Mouse (Mus musculus) hindbrain, embryonic 14.5 days (tissue): ENCODE data around the gene Mical2. TPM values are rescaled to one million over a fixed set of nuclear protein-coding genes. Genes with fewer than 3 reads are reported as not detected.

ENCODE experiments used
- ATAC-seq: fragments of 200-750 bp; cut with Nextera tagmentation; 2 replicates; pipeline ENCODE4 v1.8.0; 2017; ENCODE audit warnings: moderate number of reproducible peaks, mild to moderate bottlenecking, moderate TSS enrichment, moderate library complexity; ENCODE audit not compliant: low FRiP score
- DNase-seq: peaks from one replicate; pipeline ENCODE4 v3.0.0-alpha.2; 2015; ENCODE audit warnings: low spot score
- H3K27ac ChIP-seq: fragments of 300-500 bp; sonication (generic); 2 replicates; pipeline ENCODE4 v1.5.1; 2014; ENCODE audit warnings: mild to moderate bottlenecking, moderate library complexity
- H3K27me3 ChIP-seq: fragments of 300-500 bp; sonication (generic); 2 replicates; pipeline ENCODE4 v1.6.1; 2014; ENCODE audit warnings: mild to moderate bottlenecking, low read length, mixed read lengths; ENCODE audit not compliant: control insufficient read depth, insufficient read depth
- H3K36me3 ChIP-seq: fragments of 300-500 bp; sonication (generic); replicated peaks from 2 replicates; pipeline ENCODE4 v1.6.1; 2014; ENCODE audit not compliant: control insufficient read depth, insufficient read depth
- H3K4me1 ChIP-seq: fragments of 300-500 bp; sonication (generic); replicated peaks from 2 replicates; pipeline ENCODE4 v1.6.1; 2014; ENCODE audit warnings: antibody characterized with exemption, low read length, mixed read lengths; ENCODE audit not compliant: control insufficient read depth, insufficient read depth
- H3K4me2 ChIP-seq: fragments of 300-500 bp; sonication (generic); replicated peaks from 2 replicates; pipeline ENCODE4 v1.6.1; 2014; ENCODE audit warnings: mild to moderate bottlenecking, moderate library complexity
- H3K4me3 ChIP-seq: fragments of 300-500 bp; sonication (generic); replicated peaks from 2 replicates; pipeline ENCODE4 v1.5.1; 2014; ENCODE audit warnings: mild to moderate bottlenecking, low read length
- H3K9ac ChIP-seq: fragments of 300-500 bp; sonication (generic); 2 replicates; pipeline ENCODE4 v1.6.1; 2014
- H3K9me3 ChIP-seq: fragments of 300-500 bp; sonication (generic); 2 replicates; pipeline ENCODE4 v1.6.1; 2016; ENCODE audit warnings: low read length; ENCODE audit not compliant: control insufficient read depth
- WGBS: fragments of 180-500 bp; shearing (Covaris S2); extraction: QIAGEN DNeasy Blood & Tissue Kit; methylation state at CpG from one replicate; pipeline ENCODE4 v1.1.7; 2014; 5-methylcytosine and 5-hydroxymethylcytosine counted together
- polyA plus RNA-seq: library from polyadenylated mRNA; unstranded; fragments of >200 nt; fragmentation: Nextera tagmentation; extraction: Ambion mirVana; gene quantifications from 2 replicates; pipeline ENCODE4 v1.2.1, GENCODE M21; 2014

Gene Mical2
- polyA plus RNA-seq, 1 experiment from 2014 or later, result 4.0 TPM

GRCm38 (mm10) chr7:112310017-112310360 is 84.3 kb downstream of the Mical2 start:
- WGBS, result 89% methylated on average over 4 of the region's 4 CpGs
- H3K9ac ChIP-seq, result no peak overlapping the region
- H3K27me3 ChIP-seq, result no peaks in the 10 kb centered on the region
- no peak overlapping the region for H3K27ac ChIP-seq
- no peaks in the 10 kb centered on the region for H3K36me3 ChIP-seq
- no peak overlapping the region for H3K4me3 ChIP-seq
- DNase-seq (no peak), ATAC-seq (no peak)
- no peaks in the 10 kb centered on the region for H3K9me3 ChIP-seq
- H3K4me1 ChIP-seq, result peaks cover 14% of the 10 kb centered on the region
- H3K4me2 ChIP-seq, result no peak overlapping the region

GRCm38 (mm10) chr7:112313211-112313610 is 87.6 kb downstream of the Mical2 start:
- Histone ChIP-seq H3K4me1 (peaks cover 14% of the 10 kb centered on the region), H3K36me3 (no peaks in the 10 kb centered on the region), H3K9ac (no peak overlapping the region), H3K4me2 (no peak overlapping the region), H3K9me3 (no peaks in the 10 kb centered on the region), H3K27ac (peak overlapping the region; percentile 33), H3K4me3 (no peak overlapping the region), H3K27me3 (no peaks in the 10 kb centered on the region)
- 72% methylated on average over 5 of the region's 5 CpGs for WGBS
- DNase-seq (no peak), ATAC-seq (no peak)

- 23% methylated on average over 5 of the region's 5 CpGs for WGBS
- Histone ChIP-seq H3K27me3 (no peaks in the 10 kb centered on the region), H3K36me3 (no peaks in the 10 kb centered on the region), H3K4me3 (no peak overlapping the region), H3K4me1 (peaks cover 14% of the 10 kb centered on the region), H3K9me3 (no peaks in the 10 kb centered on the region), H3K4me2 (no peak overlapping the region), H3K27ac (peak overlapping the region; percentile 33; the same call in 1 of the 2 replicates), H3K9ac (no peak overlapping the region)
- ATAC-seq (0 out of 2 replicates have a peak, but pooled peaks have one; percentile 43), DNase-seq (peak; percentile 39)
Measured at GRCm38 (mm10) chr7:112313670-112314069, 88.0 kb downstream of the Mical2 start.

- Histone ChIP-seq H3K9ac (no peak overlapping the region), H3K27ac (no peak overlapping the region), H3K36me3 (no peaks in the 10 kb centered on the region), H3K4me1 (peaks cover 14% of the 10 kb centered on the region), H3K9me3 (no peaks in the 10 kb centered on the region), H3K4me3 (no peak overlapping the region), H3K4me2 (no peak overlapping the region), H3K27me3 (no peaks in the 10 kb centered on the region)
- no peak for DNase-seq
- no peak for ATAC-seq
- WGBS, result 69% methylated on average over 1 of the region's 1 CpGs
Measured at GRCm38 (mm10) chr7:112316239-112316638, 90.6 kb downstream of the Mical2 start.

GRCm38 (mm10) chr7:112317491-112317890 is 91.8 kb downstream of the Mical2 start:
- no peak for DNase-seq
- ATAC-seq, result no peak
- no peaks in the 10 kb centered on the region for H3K9me3 ChIP-seq
- H3K4me2 ChIP-seq, result no peak overlapping the region
- H3K4me3 ChIP-seq, result no peak overlapping the region
- H3K27ac ChIP-seq, result no peak overlapping the region
- H3K9ac ChIP-seq, result no peak overlapping the region
- no peaks in the 10 kb centered on the region for H3K27me3 ChIP-seq
- 53% methylated on average over 5 of the region's 5 CpGs for WGBS
- H3K36me3 ChIP-seq, result no peaks in the 10 kb centered on the region
- peaks cover 14% of the 10 kb centered on the region for H3K4me1 ChIP-seq

- Histone ChIP-seq H3K4me2 (no peak overlapping the region), H3K9me3 (no peaks in the 10 kb centered on the region), H3K27me3 (no peaks in the 10 kb centered on the region), H3K9ac (no peak overlapping the region), H3K36me3 (no peaks in the 10 kb centered on the region), H3K4me1 (peaks cover 9% of the 10 kb centered on the region), H3K27ac (no peak overlapping the region), H3K4me3 (no peak overlapping the region)
- WGBS, result 87% methylated on average over 11 of the region's 11 CpGs
- no peak for ATAC-seq
- DNase-seq, result no peak
Measured at GRCm38 (mm10) chr7:112318306-112318705, 92.7 kb downstream of the Mical2 start.

GRCm38 (mm10) chr7:112319419-112319818 is 93.8 kb downstream of the Mical2 start:
- Histone ChIP-seq H3K4me3 (no peak overlapping the region), H3K27me3 (no peaks in the 10 kb centered on the region), H3K4me1 (no peaks in the 10 kb centered on the region; the same call in 1 of the 2 replicates), H3K4me2 (no peak overlapping the region), H3K9me3 (no peaks in the 10 kb centered on the region), H3K9ac (no peak overlapping the region), H3K36me3 (no peaks in the 10 kb centered on the region), H3K27ac (no peak overlapping the region)
- ATAC-seq (no peak), DNase-seq (no peak)
- WGBS, result 67% methylated on average over 4 of the region's 4 CpGs

- Histone ChIP-seq H3K36me3 (no peaks in the 10 kb centered on the region), H3K27me3 (no peaks in the 10 kb centered on the region), H3K4me3 (no peak overlapping the region), H3K9me3 (no peaks in the 10 kb centered on the region), H3K4me1 (no peaks in the 10 kb centered on the region; the same call in 1 of the 2 replicates), H3K9ac (no peak overlapping the region), H3K4me2 (no peak overlapping the region), H3K27ac (no peak overlapping the region)
- DNase-seq, result no peak
- no peak for ATAC-seq
- 96% methylated on average over 3 of the region's 3 CpGs for WGBS
Measured at GRCm38 (mm10) chr7:112320052-112320730, 94.5 kb downstream of the Mical2 start.

GRCm38 (mm10) chr7:112321798-112322794 is 96.4 kb downstream of the Mical2 start:
- Histone ChIP-seq H3K27me3 (no peaks in the 10 kb centered on the region), H3K9me3 (no peaks in the 10 kb centered on the region), H3K27ac (no peak overlapping the region), H3K4me3 (no peak overlapping the region), H3K36me3 (no peaks in the 10 kb centered on the region), H3K9ac (no peak overlapping the region), H3K4me1 (no peaks in the 10 kb centered on the region), H3K4me2 (no peak overlapping the region)
- DNase-seq (no peak), ATAC-seq (no peak)
- WGBS, result 92% methylated on average over 9 of the region's 9 CpGs
